Mouse (Mus musculus): ENCODE data around the gene Tns2. TPM values are rescaled to one million over a fixed set of nuclear protein-coding genes. Genes with fewer than 3 reads are reported as not detected.
"Not testable (repeated sequence)": the region's sequence is repeated elsewhere in the genome, so short reads cannot be mapped to it uniquely, and the experiment has no call there.

The Tns2 gene
- polyA plus RNA-seq, 2 experiments = 3.7 to 5.2 TPM

DNA sequence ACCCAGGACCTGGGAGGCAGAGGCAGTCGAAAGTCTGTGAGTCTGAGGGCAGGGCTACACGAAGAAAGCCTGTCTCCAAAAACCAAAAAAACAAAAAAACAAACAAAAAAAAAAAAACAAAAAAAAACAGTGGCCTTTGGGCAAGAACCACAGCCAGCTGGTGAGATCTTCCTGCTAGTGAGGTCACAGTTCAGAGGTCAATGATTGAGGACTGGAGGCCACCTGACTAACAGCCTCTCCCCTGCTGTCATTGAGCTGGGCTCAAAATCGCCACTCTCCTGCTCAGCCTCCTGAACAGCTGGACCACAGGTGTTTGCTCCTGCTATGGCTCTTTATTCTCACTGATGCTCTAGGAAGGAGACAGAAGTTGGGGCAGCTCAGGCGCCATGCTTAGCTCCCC is 52.4 kb downstream of the Tns2 start:
- Histone ChIP-seq H3K4me2 (ENCODE audit: low read depth) (no peak overlapping the region), H3K4me1 (replicated peaks; ENCODE audit: control insufficient read depth in 2 of 2, insufficient read depth in 2 of 2, low read length in 1 of 2) (peaks cover 3 to 23% of the 10 kb centered on the region in 2 experiments; a peak in 3 of 4 replicates), H3K9ac (replicated peaks) (no peak overlapping the region), H3K27ac (no peak overlapping the region), H3K27me3 (ENCODE audit: control insufficient read depth, insufficient read depth, low read length) (no peaks in the 10 kb centered on the region), H3K4me3 (ENCODE audit: insufficient read depth in 1 of 2, low read depth in 2 of 2, low read length in 2 of 2) (no peak overlapping the region), H3K36me3 (replicated peaks; ENCODE audit: control insufficient read depth, insufficient read depth, low read depth) (peaks cover 2% of the 10 kb centered on the region; the same call in 1 of the 2 replicates), H3K9me3 (ENCODE audit: control insufficient read depth, low read length) (no peaks in the 10 kb centered on the region)
- TF ChIP-seq CTCF (IDR thresholded peaks at IDR 0.05; ENCODE audit: low read depth) (no peak), EP300 (IDR thresholded peaks at IDR 0.05; ENCODE audit: low read depth) (no peak)
- WGBS (ENCODE audit: insufficient replicate concordance) = 57% methylated on average over 4 of the region's 4 CpGs
- DNase-seq (ENCODE audit: low read depth in 3 of 3, low spot score in 3 of 3) = no peak
- no peak for ATAC-seq (ENCODE audit: insufficient read depth)

DNA sequence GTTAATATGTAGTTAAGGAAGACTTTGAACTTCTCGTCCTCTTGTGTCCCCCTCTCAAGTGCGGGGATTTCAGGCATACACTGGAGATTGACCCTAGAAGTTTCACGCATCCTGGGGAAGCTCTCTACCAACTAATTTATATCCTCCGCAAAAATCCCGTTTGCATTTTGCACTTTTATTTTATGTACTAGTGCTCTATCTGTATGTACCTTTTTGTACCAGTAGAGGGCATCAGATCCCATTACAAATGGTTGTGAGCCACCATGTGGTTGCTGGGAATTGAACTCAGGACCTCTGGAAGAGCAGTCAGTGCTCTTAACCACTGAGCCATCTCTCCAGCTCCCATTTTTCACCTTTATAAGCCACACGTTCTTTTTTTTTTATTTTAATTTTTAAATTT is 54.8 kb downstream of the Tns2 start:
- H3K4me3 ChIP-seq (ENCODE audit: insufficient read depth in 1 of 2, low read depth in 2 of 2, low read length in 2 of 2); H3K27ac ChIP-seq; H3K4me2 ChIP-seq (ENCODE audit: low read depth); H3K36me3 ChIP-seq (replicated peaks; ENCODE audit: control insufficient read depth, insufficient read depth, low read depth); H3K9ac ChIP-seq (replicated peaks); H3K9me3 ChIP-seq (ENCODE audit: control insufficient read depth, low read length); DNase-seq (ENCODE audit: low read depth in 3 of 3, low spot score in 3 of 3); H3K27me3 ChIP-seq (ENCODE audit: control insufficient read depth, insufficient read depth, low read length); ATAC-seq (ENCODE audit: insufficient read depth): not testable (repeated sequence)
- peak; percentile 19; the same call in 1 of the 2 replicates for TF ChIP-seq CTCF (IDR thresholded peaks at IDR 0.05; ENCODE audit: low read depth)
- peaks cover 3 to 15% of the 10 kb centered on the region in 2 experiments; a peak in 3 of 4 replicates for H3K4me1 ChIP-seq (replicated peaks; ENCODE audit: control insufficient read depth in 2 of 2, insufficient read depth in 2 of 2, low read length in 1 of 2)
- WGBS (ENCODE audit: insufficient replicate concordance) = 78% methylated on average over 6 of the region's 6 CpGs

DNA sequence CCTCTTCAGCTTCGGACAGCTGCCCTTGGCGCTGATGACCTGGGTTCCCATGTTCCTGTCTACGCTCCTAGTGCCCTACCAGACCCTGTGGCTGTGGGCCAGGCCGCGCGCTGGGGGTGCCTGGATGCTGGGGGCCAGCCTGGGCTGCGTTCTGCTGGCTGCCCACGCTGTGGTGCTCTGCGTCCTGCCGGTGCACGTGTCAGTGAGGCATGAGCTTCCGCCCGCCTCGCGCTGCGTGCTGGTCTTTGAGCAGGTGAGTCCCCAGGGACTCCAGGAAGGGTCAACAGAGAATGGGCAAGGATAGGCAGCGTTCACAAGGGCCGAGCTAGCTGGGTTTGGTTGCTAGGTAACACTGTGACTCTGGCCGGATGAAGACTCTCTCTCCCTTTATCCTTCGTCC is 56.6 kb downstream of the Tns2 start:
- Histone ChIP-seq H3K27ac (no peak overlapping the region), H3K4me3 (ENCODE audit: insufficient read depth in 1 of 2, low read depth in 2 of 2, low read length in 2 of 2) (no peak overlapping the region), H3K27me3 (ENCODE audit: control insufficient read depth, insufficient read depth, low read length) (no peaks in the 10 kb centered on the region), H3K9ac (replicated peaks) (no peak overlapping the region), H3K9me3 (ENCODE audit: control insufficient read depth, low read length) (no peaks in the 10 kb centered on the region), H3K4me2 (ENCODE audit: low read depth) (no peak overlapping the region), H3K4me1 (replicated peaks; ENCODE audit: control insufficient read depth in 2 of 2, insufficient read depth in 2 of 2, low read length in 1 of 2) (0 out of 4 replicates have a peak, but pooled peaks cover 0 to 2% of the 10 kb centered on the region in 2 experiments), H3K36me3 (replicated peaks; ENCODE audit: control insufficient read depth, insufficient read depth, low read depth) (peaks cover 2% of the 10 kb centered on the region; the same call in 1 of the 2 replicates)
- no peak for ATAC-seq (ENCODE audit: insufficient read depth)
- WGBS (ENCODE audit: insufficient replicate concordance) = 73% methylated on average over 20 of the region's 20 CpGs
- TF ChIP-seq EP300 (IDR thresholded peaks at IDR 0.05; ENCODE audit: low read depth) = no peak
- TF ChIP-seq CTCF (IDR thresholded peaks at IDR 0.05; ENCODE audit: low read depth) = no peak
- no peak for DNase-seq (ENCODE audit: low read depth in 3 of 3, low spot score in 3 of 3)

DNA sequence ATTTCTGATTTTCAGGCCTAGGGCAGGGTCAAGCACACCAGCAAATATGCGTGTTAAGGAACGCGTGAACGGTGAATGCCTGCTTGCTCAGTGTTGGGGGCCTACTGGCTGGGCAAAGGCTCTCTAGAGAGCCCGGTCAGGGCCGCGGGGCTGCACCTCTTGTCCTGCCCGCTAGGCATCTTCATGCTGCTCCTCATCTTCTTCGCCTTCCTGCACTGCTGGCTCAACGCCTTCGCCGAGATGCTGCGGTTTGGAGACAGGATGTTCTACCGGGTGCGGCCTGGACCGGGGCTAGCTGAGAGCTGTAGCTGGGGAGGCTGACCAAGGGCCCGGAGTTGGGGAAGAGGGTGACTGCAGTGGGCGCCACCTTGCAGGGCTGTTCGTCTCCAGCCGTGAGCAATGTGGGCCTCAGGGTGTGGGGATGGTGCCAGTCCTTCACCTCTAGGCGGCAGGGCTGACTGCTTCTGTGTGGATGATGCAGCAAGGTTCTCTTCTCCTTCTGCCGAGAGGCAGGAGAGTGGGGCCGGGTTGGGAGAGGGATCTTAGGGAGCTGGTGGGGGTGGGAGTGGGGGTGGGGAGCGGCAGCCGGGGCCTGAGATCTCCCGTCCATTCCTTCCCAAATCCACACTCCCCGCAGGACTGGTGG is 60.3 kb downstream of the Tns2 start:
- Histone ChIP-seq H3K27ac (no peak overlapping the region), H3K4me2 (ENCODE audit: low read depth) (no peak overlapping the region), H3K9me3 (ENCODE audit: control insufficient read depth, low read length) (no peaks in the 10 kb centered on the region), H3K36me3 (replicated peaks; ENCODE audit: control insufficient read depth, insufficient read depth, low read depth) (peaks cover 2% of the 10 kb centered on the region; the same call in 1 of the 2 replicates), H3K9ac (replicated peaks) (no peak overlapping the region), H3K4me3 (ENCODE audit: insufficient read depth in 1 of 2, low read depth in 2 of 2, low read length in 2 of 2) (no peak overlapping the region), H3K27me3 (ENCODE audit: control insufficient read depth, insufficient read depth, low read length) (no peaks in the 10 kb centered on the region), H3K4me1 (replicated peaks; ENCODE audit: control insufficient read depth in 2 of 2, insufficient read depth in 2 of 2, low read length in 1 of 2) (no peaks in the 10 kb centered on the region)
- DNase-seq (ENCODE audit: low read depth in 3 of 3, low spot score in 3 of 3) (no peak), ATAC-seq (ENCODE audit: insufficient read depth) (no peak)
- no peak; the same call in 1 of the 2 replicates for TF ChIP-seq CTCF (IDR thresholded peaks at IDR 0.05; ENCODE audit: low read depth)
- no peak for TF ChIP-seq EP300 (IDR thresholded peaks at IDR 0.05; ENCODE audit: low read depth)
- 63% methylated on average over 27 of the region's 27 CpGs for WGBS (ENCODE audit: insufficient replicate concordance)

DNA sequence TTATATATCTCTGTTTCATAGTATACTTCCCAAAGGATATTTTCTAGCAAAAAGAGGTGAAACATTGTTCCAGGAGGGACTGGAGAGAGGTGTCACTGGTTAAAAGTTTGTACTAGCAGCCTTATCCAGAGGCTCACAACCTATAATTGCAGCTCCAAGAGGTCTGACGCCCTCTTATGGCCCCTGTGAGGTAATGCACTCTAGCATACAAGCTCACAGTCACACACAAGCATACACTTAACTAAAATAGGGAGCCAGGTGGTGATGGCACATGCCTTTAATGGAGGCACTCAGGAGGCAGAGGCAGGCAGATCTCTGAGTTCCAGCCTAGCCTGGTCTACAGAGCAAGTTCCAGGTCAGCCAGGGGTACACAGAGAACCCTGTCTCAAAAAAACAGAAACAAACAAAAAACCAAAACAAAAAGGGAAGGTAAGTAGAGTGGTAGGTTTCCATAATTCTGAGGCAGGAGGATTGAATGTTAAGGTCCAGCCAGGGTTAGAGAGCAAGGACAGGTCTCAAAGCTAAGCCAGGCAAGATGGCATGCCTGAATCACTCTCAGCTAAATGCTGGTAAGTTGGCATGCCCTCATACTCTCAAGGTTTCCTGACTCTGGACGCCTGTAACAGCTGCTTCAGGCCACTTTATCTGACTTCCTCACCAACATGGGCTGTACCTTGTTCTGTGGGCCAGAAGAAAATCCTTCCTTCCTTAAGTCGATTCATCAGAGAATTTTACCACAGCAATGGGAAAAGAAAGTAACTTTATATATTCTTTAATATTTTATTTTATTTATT is 63.9 kb downstream of the Tns2 start:
- Histone ChIP-seq H3K9ac (replicated peaks) (no peak overlapping the region), H3K27me3 (ENCODE audit: control insufficient read depth, insufficient read depth, low read length) (no peaks in the 10 kb centered on the region), H3K27ac (no peak overlapping the region), H3K4me2 (ENCODE audit: low read depth) (no peak overlapping the region), H3K36me3 (replicated peaks; ENCODE audit: control insufficient read depth, insufficient read depth, low read depth) (no peaks in the 10 kb centered on the region), H3K9me3 (ENCODE audit: control insufficient read depth, low read length) (no peaks in the 10 kb centered on the region), H3K4me3 (ENCODE audit: insufficient read depth in 1 of 2, low read depth in 2 of 2, low read length in 2 of 2) (no peak overlapping the region), H3K4me1 (replicated peaks; ENCODE audit: control insufficient read depth in 2 of 2, insufficient read depth in 2 of 2, low read length in 1 of 2) (no peaks in the 10 kb centered on the region)
- 17% methylated on average over 3 of the region's 3 CpGs for WGBS (ENCODE audit: insufficient replicate concordance)
- ATAC-seq (ENCODE audit: insufficient read depth) (no peak), DNase-seq (ENCODE audit: low read depth in 3 of 3, low spot score in 3 of 3) (no peak)
- TF ChIP-seq CTCF (IDR thresholded peaks at IDR 0.05; ENCODE audit: low read depth) = peak; percentile 32; the same call in 1 of the 2 replicates
- no peak for TF ChIP-seq EP300 (IDR thresholded peaks at IDR 0.05; ENCODE audit: low read depth)

Measured in liver, embryonic 14.5 days (tissue).